Mouse (Mus musculus) adrenal gland, adult 8-10 months (tissue): ENCODE measurements around the gene Lmod3. TPM values are rescaled to one million over a fixed set of nuclear protein-coding genes. Genes with fewer than 3 reads are reported as not detected.

Experiments
- DNase-seq: peaks from one replicate; pipeline ENCODE4 v3.0.0; 2022
- total RNA-seq, 4 experiments: library from RNA; stranded (reverse); gene quantifications; 2 replicates each; pipeline ENCODE4 v1.2.4; 2022

Gene Lmod3
- under 1 TPM in 2 of 4 experiments, not detected in 2; 0.15 to 0.16 TPM for total RNA-seq

- DNase-seq: no peak
These were observed at the start of gene Lmod3 for GRCm38 (mm10) chr6:97252711-97253221. Lmod3 (minus strand) TSS chr6:97252759.

GRCm38 (mm10) chr6:97302303-97302702 lies 49.7 kb upstream of the Lmod3 start:
- no peak for DNase-seq

- DNase-seq: no peak
These were observed 48.1 kb upstream of the Lmod3 start for GRCm38 (mm10) chr6:97300659-97301058.

- DNase-seq: no peak
These were observed 47.6 kb upstream of the Lmod3 start for GRCm38 (mm10) chr6:97300180-97300579.

GRCm38 (mm10) chr6:97297151-97297550 lies 44.6 kb upstream of the Lmod3 start:
- DNase-seq: no peak

GRCm38 (mm10) chr6:97295866-97296527 lies 43.4 kb upstream of the Lmod3 start:
- no peak for DNase-seq

- DNase-seq: no peak
These were observed 42.9 kb upstream of the Lmod3 start for GRCm38 (mm10) chr6:97295416-97295815.

- no peak for DNase-seq
These were observed 41.4 kb upstream of the Lmod3 start for GRCm38 (mm10) chr6:97293667-97294569.

GRCm38 (mm10) chr6:97292894-97293293 lies 40.3 kb upstream of the Lmod3 start:
- DNase-seq: no peak

GRCm38 (mm10) chr6:97292096-97292495 lies 39.5 kb upstream of the Lmod3 start:
- DNase-seq: no peak

GRCm38 (mm10) chr6:97291159-97291908 lies 38.8 kb upstream of the Lmod3 start:
- DNase-seq: no peak

- DNase-seq: no peak
These were observed 38.1 kb upstream of the Lmod3 start for GRCm38 (mm10) chr6:97290687-97291086.

- DNase-seq: no peak
These were observed 37.3 kb upstream of the Lmod3 start for GRCm38 (mm10) chr6:97289838-97290237.

- DNase-seq: no peak
These were observed 36.8 kb upstream of the Lmod3 start for GRCm38 (mm10) chr6:97289316-97289820.

- DNase-seq: no peak
These were observed 35.7 kb upstream of the Lmod3 start for GRCm38 (mm10) chr6:97288047-97288855.

- no peak for DNase-seq
These were observed 33.8 kb upstream of the Lmod3 start for GRCm38 (mm10) chr6:97286332-97286731.

- DNase-seq: no peak
These were observed 31.1 kb upstream of the Lmod3 start for GRCm38 (mm10) chr6:97283676-97284075.

- no peak for DNase-seq
These were observed 26.3 kb upstream of the Lmod3 start for GRCm38 (mm10) chr6:97278878-97279277.

GRCm38 (mm10) chr6:97278014-97278787 lies 25.6 kb upstream of the Lmod3 start:
- DNase-seq: peak; percentile 62

- no peak for DNase-seq
These were observed 24.4 kb upstream of the Lmod3 start for GRCm38 (mm10) chr6:97276890-97277497.
